ENCODE assay signal across 32 mouse cellular contexts in genomic region chr15:78686910-78687309, GRCm38 (mm10). TPM values are rescaled to one million over a fixed set of nuclear protein-coding genes. Genes with fewer than 3 reads are reported as not detected.
DNase-seq lines count a peak whose midpoint lies in the region; ATAC-seq and TF ChIP-seq lines count a peak whose summit lies in the region.
"Had no signal": no experiment of that assay in that cellular context is flagged by ENCODE, and none has a peak within 500 bp of the region (broad histone marks: within the 10 kb centered on the region; RNA-seq: fewer than 3 reads in every experiment).

No protein-coding gene starts in this region.

- H3K4me3 ChIP-seq in forebrain, embryonic 12.5 days (replicated peaks), result no peak overlapping the region
- H3K4me3 ChIP-seq in forebrain, embryonic 16.5 days (replicated peaks; ENCODE audit: low read length), result no peak overlapping the region
- H3K4me3 ChIP-seq in layer of hippocampus, adult 2 months, result no peak overlapping the region
- H3K4me3 ChIP-seq in embryonic facial prominence, embryonic 14.5 days (ENCODE audit: low read depth, low read length), result no peak overlapping the region
- H3K4me3 ChIP-seq: embryonic facial prominence, embryonic 12.5 days; heart, embryonic 13.5 days; left cerebral cortex, adult 2 months; limb, embryonic 15.5 days; liver, embryonic 13.5 days; stomach, embryonic 15.5 days had no signal

- ATAC-seq in forebrain, embryonic 12.5 days (ENCODE audit: low FRiP score), result no peak
- ATAC-seq in forebrain, embryonic 16.5 days, result no peak
- no peak for ATAC-seq in embryonic facial prominence, embryonic 14.5 days (ENCODE audit: low read depth)
- ATAC-seq: inflammation-experienced regulatory T-cells, adult 6 months; lung, postnatal 0 days had no signal

- H3K36me3 ChIP-seq in forebrain, embryonic 12.5 days (replicated peaks), result no peaks in the 10 kb centered on the region
- no peaks in the 10 kb centered on the region for H3K36me3 ChIP-seq in forebrain, embryonic 16.5 days (ENCODE audit: control insufficient read depth, insufficient read depth)
- no peaks in the 10 kb centered on the region for H3K36me3 ChIP-seq in embryonic facial prominence, embryonic 14.5 days (ENCODE audit: control insufficient read depth, insufficient read depth, low read length)
- H3K36me3 ChIP-seq: embryonic facial prominence, embryonic 12.5 days; G1E; heart, embryonic 13.5 days; limb, embryonic 15.5 days; liver, embryonic 13.5 days; stomach, embryonic 15.5 days had no signal

- DNase-seq in layer of hippocampus, adult 2 months (ENCODE audit: low spot score in 2 of 2), result no peak
- DNase-seq in layer of hippocampus, adult 11-12 months (ENCODE audit: low spot score), result no peak
- DNase-seq in embryonic facial prominence, embryonic 14.5 days (ENCODE audit: low spot score), result no peak
- DNase-seq in large intestine, adult 2 months (ENCODE audit: low read depth, low spot score), result peak; percentile 97
- no peak for DNase-seq in gastrocnemius, adult 8-10 months (ENCODE audit: low spot score in 2 of 2)
- no peak for DNase-seq in left cerebral cortex, postnatal 4 days
- DNase-seq: adrenal gland, adult 8-10 months; cerebellum, adult 2 months; cerebellum, postnatal 36 days; gastrocnemius, postnatal 36 days; heart, adult 18-20 months; heart, postnatal 10 days; kidney, adult 9 months; kidney, postnatal 10 days; liver, embryonic 13.5 days; lung, adult 18-20 months; retina, postnatal 1 day; right cerebral cortex, postnatal 25 days; thymus, adult 18-20 months; thymus, postnatal 25 days had no signal

- intact Hi-C loops in left cerebral cortex, postnatal 4 days (cut with DNase I), result no loop called here

- peaks cover 26% of the 10 kb centered on the region for H3K27me3 ChIP-seq in forebrain, embryonic 12.5 days
- H3K27me3 ChIP-seq in forebrain, embryonic 16.5 days (replicated peaks; ENCODE audit: control insufficient read depth, insufficient read depth, low read length), result no peaks in the 10 kb centered on the region
- no peaks in the 10 kb centered on the region for H3K27me3 ChIP-seq in embryonic facial prominence, embryonic 14.5 days (replicated peaks; ENCODE audit: control insufficient read depth, insufficient read depth, low read length)
- H3K27me3 ChIP-seq: stomach, embryonic 15.5 days had no signal

- WGBS in forebrain, embryonic 12.5 days, result 67% methylated on average over 7 of the region's 7 CpGs
- WGBS in forebrain, embryonic 16.5 days, result 68% methylated on average over 7 of the region's 7 CpGs
- WGBS in embryonic facial prominence, embryonic 14.5 days, result 70% methylated on average over 7 of the region's 7 CpGs
- 24% methylated on average over 7 of the region's 7 CpGs for WGBS in large intestine, adult 2 months

- TF ChIP-seq CTCF in layer of hippocampus, adult 2 months (conservative IDR thresholded peaks at IDR 0.05), result no peak

- H3K4me2 ChIP-seq in forebrain, embryonic 12.5 days, result no peak overlapping the region
- no peak overlapping the region for H3K4me2 ChIP-seq in forebrain, embryonic 16.5 days (ENCODE audit: low read length)
- no peak overlapping the region for H3K4me2 ChIP-seq in embryonic facial prominence, embryonic 14.5 days (ENCODE audit: low read depth, low read length)
- H3K4me2 ChIP-seq: embryonic facial prominence, embryonic 12.5 days; heart, embryonic 13.5 days; limb, embryonic 15.5 days; liver, embryonic 13.5 days; stomach, embryonic 15.5 days had no signal

- H3K9me3 ChIP-seq in forebrain, embryonic 12.5 days, result no peaks in the 10 kb centered on the region
- H3K9me3 ChIP-seq in forebrain, embryonic 16.5 days (ENCODE audit: control insufficient read depth, low read length), result no peaks in the 10 kb centered on the region
- H3K9me3 ChIP-seq in embryonic facial prominence, embryonic 14.5 days (ENCODE audit: control insufficient read depth, low read length), result no peaks in the 10 kb centered on the region
- H3K9me3 ChIP-seq: embryonic facial prominence, embryonic 12.5 days; G1E; heart, embryonic 13.5 days; limb, embryonic 15.5 days; liver, embryonic 13.5 days; stomach, embryonic 15.5 days had no signal

- 0 out of 2 replicates have a peak overlapping the region, but pooled peaks have one; percentile 8 for H3K27ac ChIP-seq in forebrain, embryonic 12.5 days
- H3K27ac ChIP-seq in forebrain, embryonic 16.5 days (ENCODE audit: low read length), result no peak overlapping the region
- peak overlapping the region; percentile 92 for H3K27ac ChIP-seq in layer of hippocampus, adult 2 months
- no peak overlapping the region for H3K27ac ChIP-seq in embryonic facial prominence, embryonic 14.5 days (replicated peaks; ENCODE audit: low read depth, low read length)
- H3K27ac ChIP-seq: embryonic facial prominence, embryonic 12.5 days; heart, embryonic 13.5 days; left cerebral cortex, adult 2 months; limb, embryonic 15.5 days; liver, embryonic 13.5 days; macrophage; stomach, embryonic 15.5 days had no signal

- no peak overlapping the region for H3K9ac ChIP-seq in forebrain, embryonic 12.5 days
- H3K9ac ChIP-seq in forebrain, embryonic 16.5 days (replicated peaks; ENCODE audit: low read depth, low read length), result no peak overlapping the region
- H3K9ac ChIP-seq in embryonic facial prominence, embryonic 14.5 days (ENCODE audit: low read depth, low read length), result 0 out of 2 replicates have a peak overlapping the region, but pooled peaks have one; percentile 8
- H3K9ac ChIP-seq: embryonic facial prominence, embryonic 12.5 days; heart, embryonic 13.5 days; limb, embryonic 15.5 days; liver, embryonic 13.5 days; stomach, embryonic 15.5 days had no signal

- peaks cover 63% of the 10 kb centered on the region for H3K4me1 ChIP-seq in forebrain, embryonic 12.5 days
- H3K4me1 ChIP-seq in forebrain, embryonic 16.5 days (replicated peaks; ENCODE audit: control insufficient read depth, insufficient read depth, low read length), result peaks cover 33% of the 10 kb centered on the region
- peaks cover 12% of the 10 kb centered on the region; the same call in 1 of the 2 replicates for H3K4me1 ChIP-seq in embryonic facial prominence, embryonic 14.5 days (ENCODE audit: control insufficient read depth, insufficient read depth, low read length)
- H3K4me1 ChIP-seq: liver, embryonic 13.5 days had no signal

RNA-seq across cellular contexts. Expression of gene Elfn2, which starts 31.7 kb away (rescaled TPM):
- polyA plus RNA-seq in forebrain, embryonic 12.5 days (2016; fragmentation: Nextera tagmentation; extraction: Ambion mirVana), result 1.2 TPM in 2 replicates
- polyA plus RNA-seq in forebrain, embryonic 16.5 days (2015; fragmentation: Nextera tagmentation; extraction: Ambion mirVana), result 6.4 and 8.2 TPM in 2 replicates
- 100 to 1,000 TPM; 202 to 204 TPM for total RNA-seq in layer of hippocampus, adult 2 months (2021)
- 0.18 and 0.28 TPM in 2 replicates for polyA plus RNA-seq in embryonic facial prominence, embryonic 14.5 days (2014; fragmentation: Nextera tagmentation; extraction: Ambion mirVana)
- 0.18 and 0.24 TPM in 2 replicates for polyA plus RNA-seq in large intestine, adult 2 months (2012; rRNA removed)
- total RNA-seq in gastrocnemius, adult 8-10 months (2022), result under 1 TPM in 3 of 4 experiments, not detected in 1; 0.05 to 0.11 (median 0.07) TPM
- 10 to 100 TPM; 79.2 to 81.2 TPM for total RNA-seq in left cerebral cortex, postnatal 4 days (2021)
- total RNA-seq: megakaryocyte-erythroid progenitor cell, adult 5-6 weeks had no signal
- polyA plus RNA-seq: G1E, macrophage had no signal

Comparison
In these comparisons a context has a peak if more than half of its experiments do, and no peak if none do; other contexts are left out.
1. H3K27ac ChIP-seq: peak in forebrain, embryonic 12.5 days (single experiment) and layer of hippocampus, adult 2 months (single experiment); none in forebrain, embryonic 16.5 days (single experiment) and embryonic facial prominence, embryonic 14.5 days (single experiment).